Mouse (Mus musculus): ENCODE results near the gene Slc12a3.
A peak's percentile ranks its signal among the peaks of the same experiment; 100 is the strongest.

Gene Slc12a3

DNA sequence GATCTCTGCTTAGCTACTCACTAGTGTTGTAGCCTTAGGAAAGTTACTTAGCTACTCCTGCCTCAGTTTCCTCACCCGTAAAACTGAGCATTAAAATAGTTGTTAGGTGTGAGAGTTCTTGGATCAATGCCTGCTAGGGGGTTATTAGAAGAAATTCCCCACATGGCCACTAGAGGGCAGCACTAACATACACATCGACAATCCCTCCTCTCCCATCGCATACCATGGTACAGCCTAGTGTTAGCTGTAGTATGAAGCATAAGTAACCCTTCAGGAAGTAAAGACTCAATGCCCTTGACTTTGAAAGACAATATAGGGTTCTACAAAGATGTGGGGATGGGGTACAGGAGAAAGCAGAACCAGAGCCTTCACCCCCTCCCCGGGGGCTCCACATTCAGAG lies 1.7 kb downstream of the Slc12a3 start:
- peak; percentile 57 for DNase-seq (ENCODE audit: low read depth, low spot score)

DNA sequence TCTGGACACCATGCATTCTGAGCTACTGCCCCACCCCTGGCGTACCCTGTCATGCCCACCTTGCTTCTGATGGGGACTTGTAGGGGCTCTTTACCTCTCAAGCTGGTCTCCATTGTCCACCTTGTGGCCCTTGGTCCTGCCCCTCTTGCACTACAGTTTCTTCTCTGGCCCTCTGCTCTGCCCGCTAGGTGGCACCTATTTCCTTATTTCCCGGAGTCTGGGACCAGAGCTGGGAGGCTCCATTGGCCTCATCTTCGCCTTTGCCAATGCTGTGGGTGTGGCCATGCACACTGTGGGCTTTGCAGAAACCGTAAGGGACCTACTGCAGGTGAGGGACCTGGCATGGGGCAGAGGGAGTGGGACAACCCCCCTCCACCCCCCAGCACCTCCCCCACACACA lies 4.3 kb downstream of the Slc12a3 start:
- DNase-seq (ENCODE audit: low read depth, low spot score): no peak

DNA sequence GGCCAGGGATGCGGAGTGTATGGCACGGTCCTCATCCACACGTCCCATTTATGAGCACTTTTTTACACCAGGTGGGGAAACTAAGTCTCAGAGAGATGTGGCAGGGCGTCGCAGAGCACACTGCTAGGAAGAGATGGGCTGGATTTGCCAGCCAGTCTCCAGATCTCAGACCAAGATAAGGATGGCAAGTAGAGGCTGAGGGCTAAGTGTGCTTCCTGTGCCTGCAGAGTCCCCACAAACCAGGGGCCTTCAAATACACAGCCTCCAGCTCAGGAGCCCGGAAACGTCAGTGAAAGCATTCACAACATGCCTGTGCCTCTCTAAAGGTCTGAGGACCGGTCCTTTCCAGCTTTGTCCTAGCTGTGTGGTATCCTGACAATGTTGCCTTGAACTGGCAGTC lies 8.6 kb downstream of the Slc12a3 start:
- DNase-seq (ENCODE audit: low read depth, low spot score): no peak

DNA sequence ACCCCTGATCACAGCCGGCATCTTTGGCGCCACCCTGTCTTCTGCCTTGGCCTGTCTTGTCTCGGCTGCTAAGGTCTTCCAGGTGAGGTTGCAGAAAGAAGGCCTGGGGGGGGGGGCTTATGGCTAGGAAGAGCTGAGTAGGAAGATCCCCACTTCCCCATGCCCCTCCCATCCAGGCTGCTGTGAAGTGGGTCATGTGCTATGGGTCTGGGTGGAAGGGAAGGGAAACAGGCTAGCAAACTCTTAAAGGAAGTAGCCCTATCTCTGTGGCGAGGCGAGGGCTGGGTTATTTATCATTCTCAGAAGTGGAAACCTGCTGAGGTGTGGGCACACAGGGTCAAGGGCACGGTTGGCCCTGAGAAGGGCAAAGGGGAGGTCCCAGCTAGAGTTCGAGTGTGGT lies 11.8 kb downstream of the Slc12a3 start:
- DNase-seq (ENCODE audit: low read depth, low spot score): no peak

DNA sequence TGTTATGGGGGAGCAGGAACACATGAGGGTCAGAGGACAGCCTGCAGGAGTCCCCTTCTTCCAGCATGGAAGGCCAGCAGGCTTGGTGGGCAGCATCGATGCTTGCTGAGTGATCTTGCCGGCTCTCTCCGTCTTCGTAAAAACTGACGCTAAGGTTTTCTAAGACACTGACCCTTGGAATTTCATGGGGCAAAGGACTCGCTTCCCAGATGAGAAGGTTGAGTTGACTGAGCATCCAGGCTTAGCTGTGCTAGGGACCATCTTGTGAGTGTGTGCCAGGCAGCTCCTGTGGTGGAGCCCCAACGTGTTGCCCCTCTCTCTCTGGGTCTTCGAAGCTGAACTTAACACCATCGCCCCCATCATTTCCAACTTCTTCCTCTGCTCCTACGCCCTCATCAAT lies 13.7 kb downstream of the Slc12a3 start:
- DNase-seq (ENCODE audit: low read depth, low spot score): no peak

DNA sequence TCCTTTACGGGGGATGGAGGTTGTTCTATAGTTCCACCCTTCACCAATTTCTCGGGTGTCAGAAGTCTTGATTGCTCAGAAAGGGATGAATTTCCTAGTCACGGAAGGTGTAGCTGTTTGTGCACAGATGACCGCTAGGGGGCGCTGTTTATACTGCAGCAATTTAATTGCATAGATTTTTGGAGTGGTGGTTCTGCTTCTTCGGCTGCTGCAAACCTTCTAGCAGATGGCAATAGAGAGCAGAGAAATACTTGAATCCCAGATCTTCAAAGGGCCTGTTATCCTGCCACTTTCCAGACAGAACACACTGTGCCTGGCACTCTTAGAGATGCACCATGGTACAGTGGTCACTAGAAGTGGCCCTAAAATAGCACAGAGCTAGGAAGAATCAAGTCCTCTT lies 14.3 kb downstream of the Slc12a3 start:
- peak; percentile 45 for DNase-seq (ENCODE audit: low read depth, low spot score)

DNA sequence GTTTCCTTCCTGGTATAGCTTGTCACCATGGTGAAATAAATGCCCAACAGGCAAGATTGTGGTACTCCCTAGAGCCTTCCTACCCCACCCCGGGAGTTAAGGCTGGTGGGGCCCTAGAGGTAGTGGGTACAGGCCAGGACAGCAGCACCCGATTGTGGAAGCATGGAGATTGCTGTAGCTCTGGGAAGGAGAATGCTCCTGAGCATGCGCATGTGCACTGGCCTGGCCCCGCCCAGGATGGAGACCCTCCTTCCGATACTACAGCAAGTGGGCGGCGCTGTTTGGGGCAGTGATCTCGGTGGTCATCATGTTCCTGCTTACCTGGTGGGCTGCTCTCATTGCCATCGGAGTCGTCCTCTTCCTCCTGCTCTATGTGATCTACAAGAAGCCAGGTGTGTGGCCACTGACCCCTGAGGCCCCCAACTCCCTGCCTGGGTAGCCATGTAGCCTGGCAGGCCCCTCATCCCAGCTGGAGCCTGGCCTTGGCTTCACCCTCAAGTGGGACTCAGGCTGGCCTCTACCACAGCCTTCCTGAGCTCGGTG lies 14.8 kb downstream of the Slc12a3 start:
- DNase-seq (ENCODE audit: low read depth, low spot score): no peak

DNA sequence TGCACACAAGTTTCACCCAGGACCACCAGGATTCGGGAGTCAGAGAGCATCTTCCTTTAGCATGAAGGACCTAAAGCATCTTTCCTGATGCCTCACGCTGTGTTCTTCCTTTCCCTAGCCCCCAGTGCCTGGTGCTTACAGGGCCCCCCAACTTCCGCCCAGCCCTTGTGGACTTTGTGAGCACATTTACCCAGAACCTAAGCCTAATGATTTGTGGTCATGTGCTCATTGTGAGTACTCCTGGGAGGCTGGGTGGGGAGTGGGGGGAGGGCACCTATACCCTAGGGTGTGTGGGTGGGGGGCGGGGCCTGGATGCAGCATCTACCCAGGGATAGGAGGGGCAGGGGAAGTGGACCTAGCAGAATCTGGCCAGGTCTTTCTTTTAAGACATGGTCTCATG lies 16.7 kb downstream of the Slc12a3 start:
- DNase-seq (ENCODE audit: low read depth, low spot score): no peak

DNA sequence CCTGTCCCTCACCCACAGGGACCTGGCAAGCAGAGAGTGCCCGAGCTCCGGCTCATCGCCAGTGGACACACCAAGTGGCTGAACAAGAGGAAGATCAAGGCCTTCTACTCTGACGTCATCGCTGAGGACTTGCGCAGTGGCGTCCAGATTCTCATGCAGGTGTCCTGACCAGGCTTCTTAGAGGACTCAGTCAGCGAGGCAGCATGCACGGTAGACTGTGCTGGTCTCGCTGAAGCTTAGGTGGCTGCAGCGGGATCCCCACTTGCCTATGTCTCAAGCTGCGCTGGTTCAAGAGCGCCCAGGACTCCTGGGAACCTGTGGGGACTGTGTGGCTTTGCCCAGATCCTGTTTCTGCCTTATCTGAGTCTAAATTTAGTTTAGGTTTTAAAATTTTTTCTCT lies 17.3 kb downstream of the Slc12a3 start:
- DNase-seq (ENCODE audit: low read depth, low spot score): no peak

DNA sequence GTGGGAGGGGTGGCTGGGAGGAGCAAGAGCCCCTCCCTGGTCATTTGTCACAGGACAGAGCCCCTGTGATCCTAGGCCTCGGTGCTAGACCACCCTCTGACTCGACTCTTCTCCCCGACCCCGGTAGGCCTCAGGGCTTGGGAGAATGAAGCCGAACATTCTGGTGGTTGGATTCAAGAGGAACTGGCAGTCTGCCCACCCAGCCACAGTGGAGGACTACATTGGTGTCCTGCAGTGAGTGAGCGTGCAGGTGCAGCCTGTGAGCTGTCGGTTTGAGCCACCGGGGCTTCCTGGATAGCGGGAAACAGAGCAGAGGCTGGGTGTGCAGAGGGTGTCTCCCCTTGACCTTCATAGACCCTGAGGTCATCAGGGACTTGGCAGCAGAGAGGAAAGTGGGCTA lies 19.4 kb downstream of the Slc12a3 start:
- no peak for DNase-seq (ENCODE audit: low read depth, low spot score)

DNA sequence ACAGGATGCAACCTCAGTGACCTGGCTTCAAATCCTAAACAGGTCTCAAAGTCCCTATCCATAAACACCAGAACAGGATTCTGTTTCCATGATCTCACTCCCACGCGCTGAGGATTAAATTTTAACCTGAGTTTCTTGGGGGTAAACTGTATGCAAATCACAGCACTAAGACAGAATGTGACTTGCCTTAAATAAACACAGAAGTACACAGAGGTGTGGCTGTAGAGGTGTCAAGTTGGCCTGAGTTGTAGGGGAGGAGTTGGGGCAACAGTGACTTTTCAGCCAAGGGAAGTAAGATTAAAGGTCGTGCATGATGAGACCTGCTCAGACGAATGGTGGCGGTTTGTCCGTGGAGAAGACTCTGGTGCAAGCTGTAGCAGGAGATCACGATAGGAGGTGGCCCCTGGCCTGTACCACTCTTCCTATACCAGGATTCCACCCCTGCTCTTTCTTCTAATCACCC lies 25.1 kb downstream of the Slc12a3 start:
- no peak for DNase-seq (ENCODE audit: low read depth, low spot score)

DNA sequence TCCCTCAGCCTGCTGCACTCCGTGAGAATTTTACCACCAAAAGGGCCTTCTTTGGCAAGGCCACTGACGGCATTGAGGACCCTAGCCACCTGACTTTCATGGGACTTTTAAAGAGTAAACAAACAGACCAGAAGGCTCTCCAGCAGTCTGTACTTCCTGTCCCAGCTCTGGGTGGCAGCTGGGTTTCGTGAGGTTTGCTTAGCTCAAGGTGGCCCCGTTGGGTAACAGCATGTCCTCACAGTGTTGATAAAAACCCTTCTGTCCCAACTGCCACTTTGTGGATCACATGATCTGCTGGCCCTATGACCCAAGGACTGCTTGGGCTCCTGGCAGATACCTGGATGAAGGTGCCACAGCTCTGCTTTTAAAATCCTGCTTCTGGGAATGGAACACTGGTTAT lies 25.6 kb downstream of the Slc12a3 start:
- no peak for DNase-seq (ENCODE audit: low read depth, low spot score)

DNA sequence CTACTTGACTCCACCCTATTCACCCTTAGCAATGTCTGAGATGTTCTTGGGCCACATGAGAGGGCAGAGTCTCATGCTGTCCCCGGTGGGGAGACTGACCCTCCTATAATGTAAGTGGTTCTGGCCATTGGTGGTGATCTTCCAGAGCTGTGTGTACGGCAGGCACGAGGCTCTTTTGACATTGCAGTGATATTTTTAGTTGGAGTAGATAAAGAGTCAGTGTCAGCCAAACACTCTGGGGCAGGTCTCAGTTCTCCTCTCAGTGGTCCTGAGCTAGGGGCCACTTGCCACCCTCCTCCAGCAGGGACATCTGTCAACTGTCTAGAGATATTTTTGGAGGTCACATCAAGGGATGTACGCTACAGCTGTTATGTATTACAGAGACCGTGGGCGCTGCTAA lies 28.2 kb downstream of the Slc12a3 start:
- DNase-seq (ENCODE audit: low read depth, low spot score): no peak

DNA sequence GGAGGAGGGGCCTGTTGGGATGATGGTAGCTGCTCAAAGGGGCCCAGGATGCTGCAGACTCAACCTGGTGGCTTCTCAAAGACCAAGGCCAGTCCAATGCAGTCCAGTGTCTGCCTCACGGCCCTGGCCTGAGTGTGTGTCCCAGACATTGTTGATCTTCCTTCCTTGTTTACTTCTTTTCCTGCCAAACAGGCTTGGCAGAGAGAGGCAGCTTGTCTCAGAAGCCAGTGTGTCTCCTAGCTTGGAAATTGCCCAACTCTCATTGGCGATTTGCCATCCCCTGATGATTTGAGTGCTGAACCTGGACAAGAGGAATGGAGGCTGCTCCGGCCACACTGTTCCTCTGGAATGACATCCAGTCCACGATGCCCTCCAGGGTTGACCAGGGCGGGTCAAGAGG lies 29.5 kb downstream of the Slc12a3 start:
- DNase-seq (ENCODE audit: low read depth, low spot score): no peak

DNA sequence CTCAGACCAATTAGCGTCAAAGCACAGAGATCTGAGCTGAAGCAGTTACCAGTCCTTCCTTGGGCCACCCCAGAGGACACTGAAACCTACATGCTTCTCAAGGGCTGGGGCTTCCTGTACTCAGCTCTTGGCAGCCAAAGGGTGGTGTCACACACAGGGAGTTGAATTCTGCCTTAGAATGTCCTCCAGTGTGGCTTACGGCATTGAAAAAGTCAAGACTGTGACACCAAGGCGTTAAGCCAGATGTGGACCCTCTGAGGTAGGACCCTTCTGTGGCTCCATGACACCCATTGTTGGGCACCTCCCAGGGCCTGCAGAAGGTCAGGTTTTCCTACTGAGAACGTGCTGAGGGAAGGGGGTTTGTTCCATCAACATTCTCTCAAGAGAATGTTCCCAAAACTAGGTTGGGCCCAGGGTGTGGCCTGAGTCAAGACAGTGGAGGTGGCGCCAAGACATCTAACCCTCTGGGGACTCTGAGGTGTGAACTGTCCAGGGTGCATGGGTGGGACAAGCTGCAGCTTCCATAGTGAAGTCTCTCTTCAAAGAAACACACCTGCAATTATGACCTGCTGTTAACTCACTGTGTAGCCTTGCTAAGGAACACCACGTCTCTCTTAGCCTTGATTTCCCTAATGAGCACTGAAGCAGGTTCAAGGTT lies 32.9 kb downstream of the Slc12a3 start:
- no peak for DNase-seq (ENCODE audit: low read depth, low spot score)

DNA sequence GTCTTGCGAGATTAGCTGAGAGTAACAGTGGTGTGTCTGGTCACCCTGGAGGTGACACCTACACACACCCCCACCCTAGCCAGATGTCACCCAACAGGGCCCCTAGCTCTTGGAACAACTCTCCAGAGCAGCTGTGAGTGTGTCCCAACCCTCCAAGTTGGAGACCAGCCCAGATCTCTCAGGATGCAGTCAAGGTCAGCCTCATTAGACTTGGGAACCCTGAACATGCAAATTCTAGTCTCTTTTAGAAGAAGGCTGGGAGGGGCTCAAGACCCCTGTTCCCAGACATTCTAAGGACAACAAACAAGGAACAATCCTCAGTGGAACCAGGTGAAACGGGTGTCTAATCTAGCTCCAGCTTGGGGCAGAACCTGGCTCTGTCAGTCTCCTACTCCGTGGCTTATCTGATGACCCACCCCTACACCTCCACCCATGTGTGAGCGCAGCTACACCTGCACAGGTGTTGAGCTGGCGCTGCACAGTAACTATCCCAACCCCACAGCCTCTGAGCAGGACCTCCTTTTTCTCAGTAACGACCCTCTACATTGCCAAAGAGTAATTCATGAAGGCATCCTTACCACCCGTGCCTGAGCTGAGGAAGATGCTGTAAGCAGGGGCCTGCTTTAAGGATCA lies 33.7 kb downstream of the Slc12a3 start:
- DNase-seq (ENCODE audit: low read depth, low spot score): no peak

DNA sequence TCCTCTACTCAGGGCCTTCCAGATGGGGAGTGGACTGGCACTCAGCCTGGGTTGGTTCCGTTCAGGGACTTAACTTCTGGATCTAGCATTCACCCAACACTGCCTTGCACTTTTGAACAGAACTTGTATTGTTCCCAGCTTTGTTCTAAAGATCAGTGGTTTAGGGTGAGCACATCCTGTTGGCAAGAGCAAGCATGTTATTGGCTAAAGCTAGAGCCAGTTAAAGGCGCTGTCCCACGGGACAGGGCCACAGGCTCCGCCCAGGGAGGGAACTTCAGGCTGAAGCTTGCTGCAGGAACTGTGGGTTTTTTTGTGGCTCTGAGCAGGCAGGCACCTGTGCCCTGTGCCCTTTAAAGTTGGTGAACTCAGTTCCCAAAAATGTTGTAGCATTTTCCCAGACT lies 34.3 kb downstream of the Slc12a3 start:
- DNase-seq (ENCODE audit: low read depth, low spot score): no peak

DNA sequence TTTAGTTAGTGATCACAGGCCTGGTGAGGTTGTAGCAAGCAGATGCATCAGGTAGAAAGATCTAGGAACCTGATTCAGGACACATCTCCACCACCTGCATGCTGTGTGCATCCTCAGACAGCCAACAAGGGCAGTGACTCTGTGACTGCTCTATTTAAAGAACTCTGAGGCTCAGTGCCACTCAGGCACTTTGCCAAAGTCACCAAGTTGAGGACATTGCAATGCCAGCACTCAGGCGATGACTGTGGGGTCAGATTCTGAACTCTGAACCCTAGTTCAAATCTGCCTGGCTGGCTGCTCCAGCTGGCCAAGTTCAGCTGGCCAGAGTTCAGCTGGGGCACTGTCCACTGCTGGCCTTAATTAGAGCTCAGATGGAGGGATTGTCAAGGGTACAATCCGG lies 34.9 kb downstream of the Slc12a3 start:
- DNase-seq (ENCODE audit: low read depth, low spot score): no peak

DNA sequence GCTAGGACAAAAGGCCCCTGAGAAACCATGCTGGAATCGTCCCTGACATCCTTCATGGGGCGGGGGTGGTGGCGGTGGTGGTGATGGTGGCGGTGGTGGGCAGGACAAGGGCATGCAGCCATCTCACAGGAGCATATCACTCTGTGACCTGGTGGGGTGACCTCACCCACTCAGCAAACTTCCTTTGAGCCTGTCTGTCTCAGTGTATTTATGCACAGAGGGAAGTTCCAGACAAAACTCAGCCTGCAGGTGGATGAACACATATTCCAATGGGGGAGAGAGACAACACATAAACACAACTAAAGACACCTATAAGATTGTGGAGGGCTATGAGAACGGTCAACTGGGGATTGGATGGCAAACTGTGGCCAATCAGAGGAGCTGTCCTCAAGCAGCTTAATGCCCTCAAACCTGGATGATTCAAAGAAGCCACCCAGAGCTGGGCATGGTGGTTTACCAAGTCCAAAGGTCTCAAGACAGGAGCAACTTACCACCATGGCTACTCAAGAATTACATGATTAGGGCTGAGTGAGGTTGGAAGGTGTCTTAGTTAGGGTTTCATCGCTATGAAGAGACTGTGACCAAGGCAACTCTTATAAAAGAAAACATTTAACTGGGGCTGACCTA lies 35.8 kb downstream of the Slc12a3 start:
- DNase-seq (ENCODE audit: low read depth, low spot score): no peak

DNA sequence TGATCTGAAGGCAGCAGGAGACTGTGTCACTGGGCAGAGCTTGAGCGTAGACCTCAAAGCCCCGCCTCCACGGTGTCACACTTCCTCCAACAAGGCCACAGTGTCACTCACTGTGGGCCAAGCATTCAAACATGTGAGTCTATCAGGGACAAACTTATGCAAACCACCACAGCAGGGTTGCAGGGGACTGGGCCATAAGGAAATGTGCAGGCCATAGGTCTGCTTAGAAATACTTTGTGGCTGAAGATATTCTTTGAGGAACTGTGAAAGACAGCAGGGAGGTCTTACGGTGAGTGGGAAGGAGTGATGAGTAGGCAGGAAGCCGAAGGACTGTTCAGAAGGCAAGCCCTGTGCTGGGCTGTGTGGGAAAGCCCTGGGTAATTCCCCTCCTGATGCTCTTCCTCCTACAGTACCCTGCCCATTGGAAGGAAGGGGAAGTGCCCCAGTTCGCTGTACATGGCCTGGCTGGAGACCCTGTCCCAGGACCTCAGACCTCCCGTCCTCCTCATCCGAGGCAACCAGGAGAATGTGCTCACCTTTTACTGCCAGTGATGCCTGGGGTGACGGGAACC lies 36.5 kb downstream of the Slc12a3 start:
- no peak for DNase-seq (ENCODE audit: low read depth, low spot score)

DNA sequence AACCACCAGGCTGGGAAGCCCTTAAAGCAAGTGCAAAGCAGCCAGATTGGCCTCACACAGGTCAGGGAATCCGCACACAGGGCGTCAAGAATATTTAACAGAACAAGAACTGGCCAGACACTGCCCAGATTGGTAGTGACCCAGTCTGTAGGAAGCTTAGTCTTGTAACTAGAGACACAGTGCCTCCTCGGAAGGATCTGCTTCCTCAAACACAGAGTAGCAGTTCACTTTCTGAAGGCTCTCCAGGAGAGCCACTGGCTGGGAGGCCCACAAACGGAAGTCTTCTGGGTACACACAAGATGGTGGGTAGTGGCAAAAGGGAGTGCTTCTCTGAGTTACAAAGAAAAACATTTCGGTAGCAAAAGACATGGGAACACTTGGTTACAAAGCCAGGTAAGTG lies 41.8 kb downstream of the Slc12a3 start:
- DNase-seq (ENCODE audit: low read depth, low spot score): no peak

DNA sequence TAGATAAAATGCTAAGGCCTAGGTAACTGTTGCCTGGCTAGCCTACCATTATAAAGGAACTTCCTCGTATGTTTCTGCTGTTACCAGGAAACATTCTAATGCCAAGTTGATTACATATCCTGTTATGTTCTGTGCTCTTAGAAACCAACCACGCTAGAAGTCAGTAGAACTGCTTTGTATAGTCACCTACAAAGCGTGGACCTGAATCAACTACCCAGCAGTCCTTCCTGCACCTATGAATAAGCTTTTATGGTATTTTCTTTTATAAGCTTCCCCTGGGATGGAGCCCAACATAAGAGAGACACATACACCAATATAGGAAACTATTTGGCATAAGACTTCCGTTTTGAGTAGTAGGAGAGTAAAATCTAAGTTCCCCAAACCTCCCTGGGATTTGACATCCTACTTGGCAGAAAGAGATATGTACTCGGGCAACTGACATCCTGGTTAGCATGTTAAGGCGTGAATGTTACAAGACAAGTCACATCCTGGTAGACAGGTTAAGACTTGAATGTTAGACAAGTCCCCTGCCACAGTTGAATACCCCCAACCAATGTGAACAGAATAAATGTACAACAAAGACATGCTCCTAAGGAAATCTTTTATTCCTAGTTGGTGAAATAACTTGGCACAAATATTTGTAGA lies 44.1 kb downstream of the Slc12a3 start:
- no peak for DNase-seq (ENCODE audit: low read depth, low spot score)
